Mouse (Mus musculus) hindbrain, embryonic 10.5 days (tissue): ENCODE results near the gene Traf3ip3. TPM values are rescaled to one million over a fixed set of nuclear protein-coding genes. Genes with fewer than 3 reads are reported as not detected.
A peak's percentile ranks its signal among the peaks of the same experiment; 100 is the strongest.

Experiments used
- DNase-seq: peaks from one replicate; pipeline ENCODE4 v3.0.0-alpha.2; 2017; ENCODE audit warnings: low spot score
- H3K27ac ChIP-seq: fragments of 300-500 bp; sonication (generic); 2 replicates; pipeline ENCODE4 v1.5.1; 2016; ENCODE audit warnings: mild to moderate bottlenecking, moderate library complexity
- H3K27me3 ChIP-seq: fragments of 300-500 bp; sonication (generic); 2 replicates; pipeline ENCODE4 v1.6.1; 2016; ENCODE audit warnings: mild to moderate bottlenecking; ENCODE audit not compliant: poor library complexity, insufficient read depth, severe bottlenecking
- H3K36me3 ChIP-seq: fragments of 300-500 bp; sonication (generic); 2 replicates; pipeline ENCODE4 v1.6.1; 2016; ENCODE audit warnings: mild to moderate bottlenecking, moderate library complexity
- H3K4me1 ChIP-seq: fragments of 300-500 bp; sonication (generic); replicated peaks from 2 replicates; pipeline ENCODE4 v1.6.1; 2016; ENCODE audit warnings: mild to moderate bottlenecking
- H3K4me3 ChIP-seq: fragments of 300-500 bp; sonication (generic); 2 replicates; pipeline ENCODE4 v1.5.1; 2016; ENCODE audit warnings: mild to moderate bottlenecking, moderate library complexity
- H3K9me3 ChIP-seq: fragments of 300-500 bp; sonication (generic); 2 replicates; pipeline ENCODE4 v1.6.1; 2016; ENCODE audit warnings: mild to moderate bottlenecking, moderate library complexity
- WGBS: fragments of 180-500 bp; shearing (Covaris S2); methylation state at CpG from one replicate; pipeline ENCODE4 v1.1.7; 2016; 5-methylcytosine and 5-hydroxymethylcytosine counted together
- polyA plus RNA-seq: library from polyadenylated mRNA; unstranded; fragments of >200 nt; fragmentation: Nextera tagmentation; extraction: Ambion mirVana; gene quantifications from 2 replicates; pipeline ENCODE4 v1.2.1, GENCODE M21; 2016

Gene Traf3ip3
- polyA plus RNA-seq, 1 experiment from 2014 or later = 1.8 TPM

DNA sequence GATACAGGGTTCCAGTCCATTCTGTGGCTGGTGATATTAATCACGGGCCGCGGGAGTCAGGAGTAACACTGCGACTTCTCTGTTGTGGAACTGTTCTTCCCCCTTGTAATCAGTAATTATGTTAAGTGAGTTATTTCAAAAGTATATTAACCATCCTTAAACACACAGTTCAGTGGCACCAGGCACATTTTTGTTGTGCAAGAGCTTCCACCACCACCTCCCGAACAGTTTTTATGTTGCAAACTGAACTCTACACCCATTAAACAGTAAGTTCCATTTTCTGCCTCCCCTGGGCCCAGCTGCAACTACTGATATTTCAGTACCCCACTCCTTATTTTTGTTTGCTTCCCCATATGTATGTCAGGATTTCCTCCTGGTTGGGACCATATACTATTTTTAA, 28.1 kb upstream of the Traf3ip3 start:
- 95% methylated on average over 5 of the region's 5 CpGs for WGBS

DNA sequence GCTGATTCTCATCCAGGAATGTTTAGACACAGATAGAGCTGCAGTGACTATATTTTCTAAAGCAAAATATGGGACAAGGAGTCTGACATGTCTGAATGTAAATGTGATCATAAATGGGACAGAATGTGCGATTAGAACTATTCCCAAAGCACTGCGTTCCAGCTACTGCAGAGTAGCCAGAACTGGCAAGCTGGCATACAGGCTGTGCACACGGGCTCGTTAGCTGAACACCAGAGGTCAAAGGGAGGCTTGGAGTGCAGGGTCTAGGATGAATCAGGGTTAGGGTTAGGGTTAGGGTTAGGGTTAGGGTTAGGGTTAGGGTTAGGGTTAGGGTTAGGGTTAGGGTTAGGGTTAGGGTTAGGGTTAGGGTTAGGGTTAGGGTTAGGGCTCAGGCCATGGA, 26.0 kb upstream of the Traf3ip3 start:
- 0 out of 2 replicates have a peak, but pooled peaks cover 4% of the 10 kb centered on the region for H3K27me3 ChIP-seq
- no peaks in the 10 kb centered on the region; the same call in 1 of the 2 replicates for H3K4me1 ChIP-seq
- H3K4me3 ChIP-seq = no peak overlapping the region
- DNase-seq = no peak
- 81% methylated on average over 4 of the region's 4 CpGs for WGBS
- no peaks in the 10 kb centered on the region for H3K36me3 ChIP-seq
- H3K27ac ChIP-seq = no peak overlapping the region
- no peaks in the 10 kb centered on the region for H3K9me3 ChIP-seq

More for the DNA sequence above, 28.1 kb upstream of the Traf3ip3 start:
- no peaks in the 10 kb centered on the region; the same call in 1 of the 2 replicates for H3K4me1 ChIP-seq
- no peak for DNase-seq
- no peaks in the 10 kb centered on the region for H3K9me3 ChIP-seq
- no peaks in the 10 kb centered on the region for H3K36me3 ChIP-seq
- no peak overlapping the region for H3K27ac ChIP-seq
- 0 out of 2 replicates have a peak, but pooled peaks cover 4% of the 10 kb centered on the region for H3K27me3 ChIP-seq
- H3K4me3 ChIP-seq = no peak overlapping the region

DNA sequence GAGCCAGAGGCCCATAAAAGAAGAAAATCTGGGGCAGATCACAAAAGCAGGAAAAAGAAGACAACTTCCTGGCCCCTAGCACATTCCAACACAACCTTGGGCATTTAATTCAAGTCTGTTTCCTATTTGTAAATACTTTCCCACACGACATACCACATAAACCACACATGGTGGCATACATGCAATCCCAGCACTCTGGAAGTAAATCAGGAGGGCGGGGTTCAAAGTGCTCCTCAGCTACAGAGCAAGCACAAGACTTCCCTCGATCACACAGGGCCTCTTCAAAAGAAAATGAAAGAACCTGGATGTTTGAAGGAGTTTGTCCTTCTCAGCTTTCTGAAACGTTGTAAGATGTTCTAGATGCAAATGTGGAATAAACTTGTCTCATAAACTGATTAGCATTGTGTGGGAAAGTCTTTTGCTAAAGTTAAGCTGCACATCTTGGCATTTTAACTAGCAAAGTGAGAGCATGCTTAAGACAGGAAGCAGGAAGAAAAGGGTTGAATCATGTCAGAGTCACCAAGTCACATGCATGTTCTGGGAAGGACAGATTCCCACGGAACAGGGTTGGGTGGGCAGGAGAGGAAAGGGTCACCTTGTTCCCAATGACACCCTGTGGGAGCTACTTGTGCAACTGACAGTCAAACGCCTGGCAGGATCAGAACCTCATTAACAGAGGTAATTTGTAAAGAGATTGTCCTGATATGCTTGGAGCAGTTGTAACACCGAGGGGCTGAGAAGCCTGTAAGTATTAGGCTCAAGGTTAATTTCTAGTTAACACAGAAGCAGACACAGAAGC, 25.4 kb upstream of the Traf3ip3 start:
- Histone ChIP-seq H3K4me3 (no peak overlapping the region), H3K27me3 (0 out of 2 replicates have a peak, but pooled peaks cover 4% of the 10 kb centered on the region), H3K4me1 (no peaks in the 10 kb centered on the region; the same call in 1 of the 2 replicates), H3K36me3 (no peaks in the 10 kb centered on the region), H3K27ac (no peak overlapping the region), H3K9me3 (no peaks in the 10 kb centered on the region)
- 64% methylated on average over 7 of the region's 7 CpGs for WGBS
- DNase-seq = no peak

DNA sequence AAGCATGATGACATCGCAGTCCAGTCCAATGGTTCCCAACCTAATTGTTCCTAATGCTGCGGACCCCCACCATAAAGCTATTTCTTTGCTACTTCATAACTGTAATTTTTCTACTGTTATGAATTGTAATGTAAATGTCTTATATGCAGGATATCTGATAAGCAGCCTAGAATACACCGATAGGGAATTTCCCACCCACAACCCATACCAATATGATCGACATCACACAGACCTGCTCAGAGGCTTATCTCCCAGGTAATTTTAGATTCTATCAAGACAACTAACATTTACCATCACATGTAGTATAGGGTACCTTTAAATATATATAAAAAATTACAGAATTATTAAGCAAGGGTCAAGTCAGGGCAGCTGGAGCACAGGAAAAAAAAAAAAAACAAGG, 24.6 kb upstream of the Traf3ip3 start:
- Histone ChIP-seq H3K4me1 (no peaks in the 10 kb centered on the region; the same call in 1 of the 2 replicates), H3K4me3 (no peak overlapping the region), H3K36me3 (no peaks in the 10 kb centered on the region), H3K27me3 (0 out of 2 replicates have a peak, but pooled peaks cover 4% of the 10 kb centered on the region), H3K27ac (no peak overlapping the region), H3K9me3 (no peaks in the 10 kb centered on the region)
- 93% methylated on average over 4 of the region's 4 CpGs for WGBS
- DNase-seq = no peak

DNA sequence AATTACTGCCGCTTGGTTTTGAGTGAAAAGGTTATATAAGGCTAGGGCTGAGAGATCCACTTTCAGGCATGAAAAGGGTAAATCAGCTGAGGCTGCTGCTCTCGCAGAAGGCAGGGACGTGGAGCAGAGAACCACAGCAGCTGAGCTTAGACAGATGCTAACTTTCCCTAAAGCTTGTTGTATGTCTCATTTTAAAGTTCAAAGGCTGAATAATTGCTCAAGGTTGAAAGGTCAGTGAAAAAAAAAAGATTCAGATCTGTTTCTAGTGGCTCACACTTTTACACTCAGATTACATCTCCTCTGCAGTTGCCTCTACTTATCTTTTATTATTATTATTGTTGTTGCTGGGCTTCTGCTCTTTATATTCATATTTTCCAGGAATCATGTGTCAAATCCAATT, 24.0 kb upstream of the Traf3ip3 start:
- Histone ChIP-seq H3K4me1 (no peaks in the 10 kb centered on the region; the same call in 1 of the 2 replicates), H3K9me3 (no peaks in the 10 kb centered on the region), H3K27ac (no peak overlapping the region), H3K4me3 (no peak overlapping the region), H3K27me3 (0 out of 2 replicates have a peak, but pooled peaks cover 4% of the 10 kb centered on the region), H3K36me3 (no peaks in the 10 kb centered on the region)
- no peak for DNase-seq
- 36% methylated on average over 3 of the region's 3 CpGs for WGBS

DNA sequence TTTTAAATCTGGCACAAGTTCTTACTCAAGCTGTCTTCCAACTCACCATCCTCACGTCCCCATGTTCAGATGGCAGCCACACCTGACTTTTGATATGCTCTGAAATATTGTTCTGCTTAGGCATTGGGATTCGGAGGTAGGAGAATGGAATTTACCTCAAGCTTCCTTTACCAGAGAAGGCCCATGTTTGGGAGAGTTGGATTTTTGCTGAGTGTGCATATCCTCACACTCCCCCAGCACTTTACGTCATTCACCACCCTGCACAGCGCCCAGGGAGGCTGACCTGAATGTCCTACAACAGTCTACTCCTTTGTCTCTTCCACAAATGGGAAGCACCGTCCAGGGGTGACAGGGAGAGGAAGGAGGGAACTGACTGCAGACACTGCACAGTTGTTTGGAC, 18.9 kb upstream of the Traf3ip3 start:
- no peak overlapping the region for H3K4me3 ChIP-seq
- H3K27me3 ChIP-seq = no peaks in the 10 kb centered on the region
- no peak for DNase-seq
- H3K9me3 ChIP-seq = no peaks in the 10 kb centered on the region
- no peaks in the 10 kb centered on the region; the same call in 1 of the 2 replicates for H3K4me1 ChIP-seq
- no peaks in the 10 kb centered on the region for H3K36me3 ChIP-seq
- H3K27ac ChIP-seq = no peak overlapping the region
- 76% methylated on average over 5 of the region's 5 CpGs for WGBS

DNA sequence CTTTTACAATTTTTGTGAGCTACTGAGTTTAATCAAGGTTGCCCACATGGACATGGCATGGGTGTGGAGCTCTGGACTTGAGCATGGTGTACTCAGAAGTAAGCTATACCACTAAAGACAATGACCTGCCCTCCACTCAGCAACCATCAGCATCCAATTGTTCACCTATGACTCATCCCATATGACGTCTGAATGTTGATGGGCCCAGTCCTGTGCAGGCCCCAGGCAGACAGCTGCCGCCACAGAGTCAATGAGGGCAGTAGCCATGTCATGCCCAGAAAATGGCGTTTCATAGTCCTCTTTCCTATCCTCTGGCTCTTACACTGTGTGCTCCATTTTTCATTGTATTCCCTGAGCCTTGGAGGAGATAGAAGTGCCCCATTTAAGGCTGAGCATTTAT, 14.5 kb upstream of the Traf3ip3 start:
- H3K4me3 ChIP-seq = no peak overlapping the region

DNA sequence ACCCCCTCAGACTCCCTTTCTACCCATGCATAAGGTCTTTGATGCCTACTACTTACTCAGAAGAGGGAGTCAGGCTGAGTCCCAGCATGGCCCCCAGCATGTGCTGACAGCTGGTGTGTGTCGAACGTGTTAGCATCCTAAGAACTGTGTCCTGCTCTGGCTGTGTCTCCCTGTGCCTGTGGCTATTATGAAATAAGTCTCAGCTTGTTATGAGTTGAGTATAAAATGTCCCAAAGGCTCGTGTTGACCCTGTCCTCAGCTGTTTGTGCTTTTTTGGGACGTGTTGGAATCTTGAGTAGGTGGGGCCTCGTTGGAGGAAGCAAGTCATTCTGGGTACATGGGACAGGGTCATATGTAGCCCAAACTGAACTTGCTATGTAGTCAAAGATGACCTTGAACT, 12.6 kb upstream of the Traf3ip3 start:
- DNase-seq = no peak
- Histone ChIP-seq H3K9me3 (no peaks in the 10 kb centered on the region), H3K27me3 (no peaks in the 10 kb centered on the region), H3K4me3 (no peak overlapping the region), H3K36me3 (no peaks in the 10 kb centered on the region), H3K4me1 (no peaks in the 10 kb centered on the region), H3K27ac (no peak overlapping the region)
- 84% methylated on average over 5 of the region's 5 CpGs for WGBS

More for the DNA sequence above, 14.5 kb upstream of the Traf3ip3 start:
- DNase-seq = no peak
- Histone ChIP-seq H3K36me3 (no peaks in the 10 kb centered on the region), H3K4me1 (no peaks in the 10 kb centered on the region), H3K9me3 (no peaks in the 10 kb centered on the region), H3K27me3 (no peaks in the 10 kb centered on the region), H3K27ac (no peak overlapping the region)
- 73% methylated on average over 3 of the region's 3 CpGs for WGBS

DNA sequence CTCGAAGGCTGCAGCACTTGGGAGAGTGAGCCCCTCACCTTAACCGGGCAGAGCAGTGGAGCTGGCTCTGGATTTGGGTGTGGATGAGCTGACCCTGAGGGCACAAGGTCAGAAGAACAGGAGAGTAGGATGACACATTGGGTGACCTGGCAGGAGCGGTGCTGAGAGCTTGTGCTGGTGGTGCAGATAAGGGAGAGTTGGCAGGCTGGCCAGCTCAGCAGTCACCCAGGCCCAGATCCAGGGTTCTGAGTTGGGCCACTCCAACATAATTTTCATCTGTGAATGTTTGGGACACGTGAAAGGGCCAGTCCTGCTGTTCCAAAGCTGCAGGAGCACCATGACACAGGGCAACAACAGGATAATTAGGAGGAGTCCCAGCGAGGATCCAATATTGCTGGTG, 9.9 kb upstream of the Traf3ip3 start:
- no peak for DNase-seq
- H3K4me1 ChIP-seq = no peaks in the 10 kb centered on the region
- WGBS = 80% methylated on average over 5 of the region's 5 CpGs

DNA sequence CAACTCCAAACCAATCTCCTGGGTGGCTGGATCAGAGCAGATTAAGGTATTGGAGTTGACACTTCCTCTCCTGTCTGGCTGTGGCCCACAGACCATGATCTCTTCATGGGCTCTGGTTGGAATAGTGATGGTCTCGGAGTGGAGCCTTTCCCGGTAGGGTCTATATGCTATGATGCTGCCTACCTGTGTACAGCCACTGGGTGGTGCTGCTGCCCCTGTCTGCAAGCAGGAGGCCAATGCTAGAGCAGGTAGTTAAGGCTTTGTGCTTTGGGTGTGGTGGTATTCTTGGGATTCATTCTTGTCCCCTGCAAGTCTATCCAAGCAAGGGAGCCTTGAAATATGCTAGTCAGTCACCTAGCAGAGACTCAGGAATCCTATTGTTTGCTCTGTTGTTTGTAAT, 6.7 kb upstream of the Traf3ip3 start:
- Histone ChIP-seq H3K9me3 (no peaks in the 10 kb centered on the region), H3K36me3 (no peaks in the 10 kb centered on the region), H3K4me3 (no peak overlapping the region), H3K4me1 (no peaks in the 10 kb centered on the region), H3K27ac (no peak overlapping the region), H3K27me3 (no peaks in the 10 kb centered on the region)
- DNase-seq = peak; percentile 34
- 41% methylated on average over 2 of the region's 2 CpGs for WGBS

More for the DNA sequence above, 9.9 kb upstream of the Traf3ip3 start:
- H3K27me3 ChIP-seq = no peaks in the 10 kb centered on the region
- H3K9me3 ChIP-seq = no peaks in the 10 kb centered on the region
- H3K27ac ChIP-seq = no peak overlapping the region
- no peaks in the 10 kb centered on the region for H3K36me3 ChIP-seq
- no peak overlapping the region for H3K4me3 ChIP-seq

DNA sequence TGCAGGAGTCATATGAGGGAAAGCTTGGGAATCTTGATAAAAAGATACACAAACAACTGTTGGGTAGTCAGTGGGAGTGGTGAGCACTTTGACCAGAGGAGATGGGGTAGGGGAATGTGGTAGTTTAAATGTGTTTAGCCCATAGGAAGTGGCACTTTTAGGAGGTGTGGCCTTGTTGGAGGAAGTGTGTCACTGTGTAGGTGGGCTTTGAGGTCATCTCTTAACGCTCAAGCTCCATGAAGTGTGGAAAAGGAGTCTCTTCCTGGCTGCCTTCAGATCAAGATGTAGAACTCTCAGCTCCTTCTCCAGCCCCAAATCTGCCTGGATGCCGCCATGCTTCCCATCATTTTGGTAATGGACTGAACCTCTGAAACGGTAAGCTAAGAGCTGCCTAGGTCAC, 6.0 kb upstream of the Traf3ip3 start, which contains the start of gene Lamb3:
Gene Lamb3 (plus strand): TSS at position 197 of the 400 bp plus-strand sequence.
- WGBS = 90% methylated on average over 3 of the region's 3 CpGs

DNA sequence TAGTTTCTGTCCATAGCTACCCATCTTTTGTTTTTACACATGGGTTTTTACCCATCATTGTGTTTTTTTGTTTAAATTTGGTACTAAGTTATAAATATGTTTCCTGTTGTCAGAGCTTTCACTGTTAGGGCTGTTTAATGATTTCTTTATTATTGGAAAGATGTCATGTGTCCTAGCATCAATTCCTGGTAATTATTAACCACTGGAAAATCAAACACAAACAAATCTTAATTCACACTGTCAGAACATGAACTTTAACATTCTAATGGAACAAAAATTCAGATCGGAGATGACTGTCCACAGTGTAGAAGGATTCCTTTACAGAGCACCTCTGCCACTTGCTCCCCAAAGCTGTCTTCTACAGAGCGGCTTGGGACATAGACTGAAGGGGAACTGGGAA, 3.9 kb upstream of the Traf3ip3 start:
- no peaks in the 10 kb centered on the region; the same call in 1 of the 2 replicates for H3K27me3 ChIP-seq
- no peak for DNase-seq
- no peaks in the 10 kb centered on the region for H3K4me1 ChIP-seq
- 91% methylated on average over 2 of the region's 2 CpGs for WGBS
- H3K27ac ChIP-seq = no peak overlapping the region
- H3K4me3 ChIP-seq = no peak overlapping the region
- H3K9me3 ChIP-seq = no peaks in the 10 kb centered on the region
- no peaks in the 10 kb centered on the region for H3K36me3 ChIP-seq

More for the DNA sequence above, 6.0 kb upstream of the Traf3ip3 start, which contains the start of gene Lamb3:
- Histone ChIP-seq H3K27me3 (no peaks in the 10 kb centered on the region), H3K27ac (no peak within 1 kb of the TSS), H3K9me3 (no peaks in the 10 kb centered on the region), H3K4me1 (no peaks in the 10 kb centered on the region), H3K4me3 (no peak within 1 kb of the TSS), H3K36me3 (no peaks in the 10 kb centered on the region)
- DNase-seq = no peak

DNA sequence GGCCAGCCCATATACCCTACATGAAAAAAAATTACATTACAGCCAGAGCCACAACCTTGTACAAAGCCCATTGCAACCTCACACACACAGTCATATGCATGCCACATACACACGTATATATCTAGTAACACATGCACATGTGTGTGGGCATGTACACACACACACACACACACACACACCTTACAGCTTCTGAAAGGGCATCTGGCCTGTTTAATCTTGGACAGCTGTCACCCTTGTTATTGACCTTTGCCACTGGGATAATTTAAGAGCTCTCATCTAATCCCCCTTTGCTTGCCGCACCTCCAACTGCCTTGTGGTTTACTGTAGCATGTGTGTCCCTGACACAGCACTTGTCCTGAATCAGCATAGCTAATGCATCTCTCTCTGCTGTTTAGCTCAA, 2.3 kb upstream of the Traf3ip3 start:
- DNase-seq = no peak
- no peaks in the 10 kb centered on the region; the same call in 1 of the 2 replicates for H3K27me3 ChIP-seq
- no peaks in the 10 kb centered on the region; the same call in 1 of the 2 replicates for H3K4me1 ChIP-seq
- H3K4me3 ChIP-seq = no peak overlapping the region
- H3K9me3 ChIP-seq = no peaks in the 10 kb centered on the region
- H3K27ac ChIP-seq = no peak overlapping the region
- no peaks in the 10 kb centered on the region for H3K36me3 ChIP-seq
- WGBS = 84% methylated on average over 2 of the region's 2 CpGs
